Mouse (Mus musculus) kidney, adult 9 months (tissue): ENCODE results near the gene Il17rb.

Experiments
- DNase-seq: peaks from one replicate; pipeline ENCODE4 v3.0.0; 2022

Il17rb gene

GRCm38 (mm10) chr14:30015008-30015407 is 6.3 kb upstream of the Il17rb start:
- DNase-seq = no peak

GRCm38 (mm10) chr14:30014487-30014886 is 5.8 kb upstream of the Il17rb start:
- no peak for DNase-seq

GRCm38 (mm10) chr14:30011886-30012560 is 3.3 kb upstream of the Il17rb start:
- peak; percentile 95 for DNase-seq

- peak; percentile 98 for DNase-seq
Measured at GRCm38 (mm10) chr14:30009864-30010560, 1.3 kb upstream of the Il17rb start.

GRCm38 (mm10) chr14:29999475-29999811 is 9.3 kb downstream of the Il17rb start:
- DNase-seq = no peak

GRCm38 (mm10) chr14:29998747-29999474 is 9.8 kb downstream of the Il17rb start:
- DNase-seq = no peak

- no peak for DNase-seq
Measured at GRCm38 (mm10) chr14:29997345-29997744, 11.4 kb downstream of the Il17rb start.

GRCm38 (mm10) chr14:29996000-29996751 is 12.5 kb downstream of the Il17rb start:
- peak; percentile 92 for DNase-seq

- no peak for DNase-seq
Measured at GRCm38 (mm10) chr14:29994976-29995375, 13.7 kb downstream of the Il17rb start.

- peak; percentile 58 for DNase-seq
Measured at GRCm38 (mm10) chr14:29988337-29988736, 20.4 kb downstream of the Il17rb start.

- DNase-seq = peak; percentile 53
Measured at GRCm38 (mm10) chr14:29987739-29988138, 21.0 kb downstream of the Il17rb start.

GRCm38 (mm10) chr14:29987276-29987675 is 21.4 kb downstream of the Il17rb start:
- DNase-seq = no peak

- DNase-seq = no peak
Measured at GRCm38 (mm10) chr14:29986096-29986495, 22.6 kb downstream of the Il17rb start.

- DNase-seq = peak; percentile 69
Measured at GRCm38 (mm10) chr14:29980447-29981205, 28.1 kb downstream of the Il17rb start.

GRCm38 (mm10) chr14:29978254-29979204 is 30.2 kb downstream of the Il17rb start, which contains the start of gene Actr8:
TSS of gene Actr8 (plus strand) at chr14:29978337.
- DNase-seq = peak; percentile 93

GRCm38 (mm10) chr14:29976927-29977326 is 31.8 kb downstream of the Il17rb start:
- no peak for DNase-seq

- DNase-seq = no peak
Measured at GRCm38 (mm10) chr14:29971993-29972392, 36.7 kb downstream of the Il17rb start.

GRCm38 (mm10) chr14:29971446-29971845 is 37.2 kb downstream of the Il17rb start:
- no peak for DNase-seq

- DNase-seq = peak; percentile 99
Measured at GRCm38 (mm10) chr14:29968075-29968821, 40.4 kb downstream of the Il17rb start, which contains the start of gene Selenok. TSS of gene Selenok (plus strand) at chr14:29968308.

GRCm38 (mm10) chr14:29967611-29968010 is 41.1 kb downstream of the Il17rb start:
- DNase-seq = no peak
